Mouse (Mus musculus) brain, embryonic 14.5 days (tissue): ENCODE data around the gene Slc9a4.

Experiments
- CTCF ChIP-seq: fragments of 200-500 bp; IDR thresholded peaks from 2 replicates; pipeline ENCODE4 v1.5.1; 2012; ENCODE audit warnings: inconsistent platforms, mild to moderate bottlenecking, moderate library complexity, borderline replicate concordance; ENCODE audit not compliant: insufficient read depth, insufficient read length; ENCODE audit errors: extremely low read depth
- POLR2A ChIP-seq: fragments of 200-500 bp; IDR thresholded peaks from 2 replicates; pipeline ENCODE4 v1.6.1; 2012; ENCODE audit warnings: mild to moderate bottlenecking, inconsistent platforms, borderline replicate concordance; ENCODE audit not compliant: poor library complexity, insufficient read depth, insufficient read length, severe bottlenecking; ENCODE audit errors: extremely low read depth

DNA sequence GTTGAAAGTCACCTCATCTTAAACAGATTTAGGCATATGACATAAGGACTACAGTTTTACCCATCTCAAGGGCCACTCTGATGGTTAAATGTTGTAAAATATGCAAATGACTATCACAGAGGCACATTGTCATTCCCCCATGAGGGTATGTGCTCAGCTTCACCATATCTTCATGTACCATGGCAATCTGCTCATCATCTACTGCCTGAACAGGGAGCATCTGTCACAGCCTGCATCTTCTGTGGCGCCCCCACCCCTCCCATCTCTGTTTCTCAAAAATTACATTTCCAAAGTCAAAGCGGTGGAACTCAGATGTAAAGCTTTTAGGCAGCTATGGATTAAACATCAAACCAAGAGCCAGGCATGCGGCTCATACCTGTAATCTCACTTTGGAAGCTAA, 48.6 kb downstream of the Slc9a4 start:
- TF ChIP-seq CTCF (no peak), POLR2A (no peak)
